Mouse (Mus musculus): ENCODE measurements around the gene Snx9. TPM values are rescaled to one million over a fixed set of nuclear protein-coding genes. Genes with fewer than 3 reads are reported as not detected.
A peak's percentile ranks its signal among the peaks of the same experiment; 100 is the strongest.

The Snx9 gene
- polyA plus RNA-seq, 1 experiment from 2014 or later: 30.6 TPM

- 82% methylated on average over 1 of the region's 1 CpGs for WGBS
- H3K27me3 ChIP-seq: peaks cover 47% of the 10 kb centered on the region
- ATAC-seq (ENCODE audit: insufficient number of reproducible peaks, insufficient read depth, low FRiP score, low TSS enrichment, low read depth): no peak
- H3K9me3 ChIP-seq: no peaks in the 10 kb centered on the region
- H3K4me2 ChIP-seq: no peak overlapping the region
- H3K9ac ChIP-seq (replicated peaks): no peak overlapping the region
- no peak overlapping the region for H3K27ac ChIP-seq
- peaks cover 8% of the 10 kb centered on the region for H3K4me1 ChIP-seq (replicated peaks)
- no peak overlapping the region for H3K4me3 ChIP-seq (replicated peaks)
- no peaks in the 10 kb centered on the region for H3K36me3 ChIP-seq
These were observed 101.9 kb downstream of the Snx9 start for GRCm38 (mm10) chr17:5943053-5943452.

- no peaks in the 10 kb centered on the region for H3K9me3 ChIP-seq
- H3K9ac ChIP-seq (replicated peaks): no peak overlapping the region
- no peaks in the 10 kb centered on the region for H3K36me3 ChIP-seq
- ATAC-seq (ENCODE audit: insufficient number of reproducible peaks, insufficient read depth, low FRiP score, low TSS enrichment, low read depth): no peak
- peaks cover 12% of the 10 kb centered on the region for H3K27me3 ChIP-seq
- 79% methylated on average over 3 of the region's 3 CpGs for WGBS
- 0 out of 2 replicates have a peak, but pooled peaks cover 4% of the 10 kb centered on the region for H3K4me1 ChIP-seq (replicated peaks)
- H3K4me2 ChIP-seq: no peak overlapping the region
- H3K27ac ChIP-seq: no peak overlapping the region
- H3K4me3 ChIP-seq (replicated peaks): no peak overlapping the region
These were observed 105.9 kb downstream of the Snx9 start for GRCm38 (mm10) chr17:5947039-5947438.

- Histone ChIP-seq H3K4me1 (replicated peaks) (0 out of 2 replicates have a peak, but pooled peaks cover 3% of the 10 kb centered on the region), H3K4me2 (no peak overlapping the region), H3K9me3 (no peaks in the 10 kb centered on the region), H3K27ac (no peak overlapping the region), H3K27me3 (peaks cover 3% of the 10 kb centered on the region; the same call in 1 of the 2 replicates), H3K4me3 (replicated peaks) (no peak overlapping the region), H3K36me3 (no peaks in the 10 kb centered on the region), H3K9ac (replicated peaks) (no peak overlapping the region)
- no peak for ATAC-seq (ENCODE audit: insufficient number of reproducible peaks, insufficient read depth, low FRiP score, low TSS enrichment, low read depth)
- 84% methylated on average over 4 of the region's 4 CpGs for WGBS
These were observed 111.3 kb downstream of the Snx9 start for GRCm38 (mm10) chr17:5952455-5952854.

- 0 out of 2 replicates have a peak, but pooled peaks cover 5% of the 10 kb centered on the region for H3K27me3 ChIP-seq
- WGBS: 70% methylated on average over 2 of the region's 2 CpGs
- no peak overlapping the region for H3K4me3 ChIP-seq (replicated peaks)
- H3K4me1 ChIP-seq (replicated peaks): 0 out of 2 replicates have a peak, but pooled peaks cover 7% of the 10 kb centered on the region
- no peaks in the 10 kb centered on the region for H3K36me3 ChIP-seq
- no peak overlapping the region for H3K9ac ChIP-seq (replicated peaks)
- no peaks in the 10 kb centered on the region for H3K9me3 ChIP-seq
- H3K4me2 ChIP-seq: no peak overlapping the region
- ATAC-seq (ENCODE audit: insufficient number of reproducible peaks, insufficient read depth, low FRiP score, low TSS enrichment, low read depth): no peak
- no peak overlapping the region for H3K27ac ChIP-seq
These were observed 115.3 kb downstream of the Snx9 start for GRCm38 (mm10) chr17:5956350-5957000.

GRCm38 (mm10) chr17:5957097-5957496, 116.0 kb downstream of the Snx9 start:
- 61% methylated on average over 3 of the region's 3 CpGs for WGBS

GRCm38 (mm10) chr17:5958229-5958628, 117.1 kb downstream of the Snx9 start:
- Histone ChIP-seq H3K9me3 (0 out of 2 replicates have a peak, but pooled peaks cover 3% of the 10 kb centered on the region), H3K27ac (no peak overlapping the region), H3K36me3 (no peaks in the 10 kb centered on the region), H3K4me3 (replicated peaks) (no peak overlapping the region), H3K27me3 (0 out of 2 replicates have a peak, but pooled peaks cover 5% of the 10 kb centered on the region), H3K4me2 (no peak overlapping the region), H3K9ac (replicated peaks) (no peak overlapping the region), H3K4me1 (replicated peaks) (0 out of 2 replicates have a peak, but pooled peaks cover 7% of the 10 kb centered on the region)
- WGBS: 85% methylated on average over 5 of the region's 5 CpGs
- ATAC-seq (ENCODE audit: insufficient number of reproducible peaks, insufficient read depth, low FRiP score, low TSS enrichment, low read depth): no peak

More at GRCm38 (mm10) chr17:5957097-5957496, 116.0 kb downstream of the Snx9 start:
- no peak overlapping the region for H3K4me3 ChIP-seq (replicated peaks)
- 0 out of 2 replicates have a peak, but pooled peaks cover 2% of the 10 kb centered on the region for H3K9me3 ChIP-seq
- H3K4me1 ChIP-seq (replicated peaks): 0 out of 2 replicates have a peak, but pooled peaks cover 7% of the 10 kb centered on the region
- no peak overlapping the region for H3K4me2 ChIP-seq
- H3K9ac ChIP-seq (replicated peaks): no peak overlapping the region
- no peak for ATAC-seq (ENCODE audit: insufficient number of reproducible peaks, insufficient read depth, low FRiP score, low TSS enrichment, low read depth)
- H3K27me3 ChIP-seq: 0 out of 2 replicates have a peak, but pooled peaks cover 5% of the 10 kb centered on the region
- H3K27ac ChIP-seq: no peak overlapping the region
- H3K36me3 ChIP-seq: no peaks in the 10 kb centered on the region

- H3K4me2 ChIP-seq: no peak overlapping the region
- no peak for ATAC-seq (ENCODE audit: insufficient number of reproducible peaks, insufficient read depth, low FRiP score, low TSS enrichment, low read depth)
- 79% methylated on average over 10 of the region's 10 CpGs for WGBS
- 0 out of 2 replicates have a peak, but pooled peaks cover 5% of the 10 kb centered on the region for H3K27me3 ChIP-seq
- no peaks in the 10 kb centered on the region for H3K36me3 ChIP-seq
- 0 out of 2 replicates have a peak, but pooled peaks cover 3% of the 10 kb centered on the region for H3K9me3 ChIP-seq
- H3K4me1 ChIP-seq (replicated peaks): 0 out of 2 replicates have a peak, but pooled peaks cover 7% of the 10 kb centered on the region
- no peak overlapping the region for H3K27ac ChIP-seq
- H3K9ac ChIP-seq (replicated peaks): no peak overlapping the region
- H3K4me3 ChIP-seq (replicated peaks): no peak overlapping the region
These were observed 117.5 kb downstream of the Snx9 start for GRCm38 (mm10) chr17:5958636-5959035.

- ATAC-seq (ENCODE audit: insufficient number of reproducible peaks, insufficient read depth, low FRiP score, low TSS enrichment, low read depth): no peak
- 0 out of 2 replicates have a peak, but pooled peaks cover 5% of the 10 kb centered on the region for H3K27me3 ChIP-seq
- 0 out of 2 replicates have a peak, but pooled peaks cover 7% of the 10 kb centered on the region for H3K4me1 ChIP-seq (replicated peaks)
- no peak overlapping the region for H3K27ac ChIP-seq
- H3K9ac ChIP-seq (replicated peaks): no peak overlapping the region
- H3K4me3 ChIP-seq (replicated peaks): no peak overlapping the region
- no peak overlapping the region for H3K4me2 ChIP-seq
- no peaks in the 10 kb centered on the region for H3K36me3 ChIP-seq
- WGBS: 59% methylated on average over 7 of the region's 7 CpGs
- H3K9me3 ChIP-seq: 0 out of 2 replicates have a peak, but pooled peaks cover 3% of the 10 kb centered on the region
These were observed 118.0 kb downstream of the Snx9 start for GRCm38 (mm10) chr17:5959096-5959495.

- 0 out of 2 replicates have a peak, but pooled peaks cover 3% of the 10 kb centered on the region for H3K9me3 ChIP-seq
- peak overlapping the region; percentile 8; the same call in 1 of the 2 replicates for H3K27ac ChIP-seq
- 0 out of 2 replicates have a peak, but pooled peaks cover 5% of the 10 kb centered on the region for H3K27me3 ChIP-seq
- no peak for ATAC-seq (ENCODE audit: insufficient number of reproducible peaks, insufficient read depth, low FRiP score, low TSS enrichment, low read depth)
- no peak overlapping the region for H3K4me3 ChIP-seq (replicated peaks)
- 0 out of 2 replicates have a peak, but pooled peaks cover 7% of the 10 kb centered on the region for H3K4me1 ChIP-seq (replicated peaks)
- H3K4me2 ChIP-seq: no peak overlapping the region
- WGBS: 58% methylated on average over 9 of the region's 9 CpGs
- H3K9ac ChIP-seq (replicated peaks): no peak overlapping the region
- H3K36me3 ChIP-seq: no peaks in the 10 kb centered on the region
These were observed 118.7 kb downstream of the Snx9 start for GRCm38 (mm10) chr17:5959802-5960201.

- no peak overlapping the region for H3K4me3 ChIP-seq (replicated peaks)
- 91% methylated on average over 8 of the region's 8 CpGs for WGBS
- H3K9ac ChIP-seq (replicated peaks): no peak overlapping the region
- 0 out of 2 replicates have a peak, but pooled peaks cover 3% of the 10 kb centered on the region for H3K9me3 ChIP-seq
- no peak overlapping the region for H3K27ac ChIP-seq
- 0 out of 2 replicates have a peak, but pooled peaks cover 7% of the 10 kb centered on the region for H3K4me1 ChIP-seq (replicated peaks)
- no peaks in the 10 kb centered on the region for H3K36me3 ChIP-seq
- no peak overlapping the region for H3K4me2 ChIP-seq
- ATAC-seq (ENCODE audit: insufficient number of reproducible peaks, insufficient read depth, low FRiP score, low TSS enrichment, low read depth): no peak
- H3K27me3 ChIP-seq: 0 out of 2 replicates have a peak, but pooled peaks cover 2% of the 10 kb centered on the region
These were observed 122.6 kb downstream of the Snx9 start for GRCm38 (mm10) chr17:5963766-5964165.

- Histone ChIP-seq H3K36me3 (no peaks in the 10 kb centered on the region), H3K9ac (replicated peaks) (no peak overlapping the region), H3K4me3 (replicated peaks) (no peak overlapping the region), H3K27ac (no peak overlapping the region), H3K9me3 (0 out of 2 replicates have a peak, but pooled peaks cover 3% of the 10 kb centered on the region), H3K4me2 (no peak overlapping the region), H3K27me3 (no peaks in the 10 kb centered on the region), H3K4me1 (replicated peaks) (0 out of 2 replicates have a peak, but pooled peaks cover 1% of the 10 kb centered on the region)
- 75% methylated on average over 9 of the region's 9 CpGs for WGBS
- ATAC-seq (ENCODE audit: insufficient number of reproducible peaks, insufficient read depth, low FRiP score, low TSS enrichment, low read depth): no peak
These were observed 124.1 kb downstream of the Snx9 start for GRCm38 (mm10) chr17:5965084-5965781.

Measured in limb, embryonic 12.5 days (tissue).